Mouse (Mus musculus) lung, embryonic 16.5 days (tissue): ENCODE data around the gene Gsk3b. TPM values are rescaled to one million over a fixed set of nuclear protein-coding genes. Genes with fewer than 3 reads are reported as not detected.

ENCODE experiments used
- ATAC-seq: fragments of 200-750 bp; cut with Nextera tagmentation; 2 replicates; pipeline ENCODE4 v1.8.0; 2017; ENCODE audit warnings: low read depth, mild to moderate bottlenecking, moderate library complexity
- H3K27ac ChIP-seq: fragments of 300-500 bp; sonication (generic); 2 replicates; pipeline ENCODE4 v1.5.1; 2014; ENCODE audit warnings: mild to moderate bottlenecking, control low read depth, low read length
- H3K27me3 ChIP-seq: fragments of 300-500 bp; sonication (generic); 2 replicates; pipeline ENCODE4 v1.6.1; 2014; ENCODE audit warnings: low read depth, low read length, mixed read lengths; ENCODE audit not compliant: control insufficient read depth, insufficient read depth
- H3K36me3 ChIP-seq: fragments of 300-500 bp; sonication (generic); 2 replicates; pipeline ENCODE4 v1.6.1; 2014; ENCODE audit warnings: low read length; ENCODE audit not compliant: control insufficient read depth, insufficient read depth
- H3K4me1 ChIP-seq: fragments of 300-500 bp; sonication (generic); replicated peaks from 2 replicates; pipeline ENCODE4 v1.6.1; 2014; ENCODE audit warnings: low read length, mixed read lengths; ENCODE audit not compliant: control insufficient read depth, insufficient read depth
- H3K4me2 ChIP-seq: fragments of 300-500 bp; sonication (generic); 2 replicates; pipeline ENCODE4 v1.6.1; 2014; ENCODE audit warnings: low read depth, low read length, control low read depth
- H3K4me3 ChIP-seq: fragments of 300-500 bp; sonication (generic); 2 replicates; pipeline ENCODE4 v1.5.1; 2014; ENCODE audit warnings: mild to moderate bottlenecking, low read length, control low read depth
- H3K9ac ChIP-seq: fragments of 300-500 bp; sonication (generic); 2 replicates; pipeline ENCODE4 v1.6.1; 2014; ENCODE audit warnings: low read length, control low read depth
- H3K9me3 ChIP-seq: fragments of 300-500 bp; sonication (generic); 2 replicates; pipeline ENCODE4 v1.6.1; 2016; ENCODE audit warnings: low read length; ENCODE audit not compliant: control insufficient read depth
- WGBS: fragments of 180-500 bp; shearing (Covaris S2); extraction: QIAGEN DNeasy Blood & Tissue Kit; methylation state at CpG from one replicate; pipeline ENCODE4 v1.1.7; 2014; 5-methylcytosine and 5-hydroxymethylcytosine counted together
- polyA plus RNA-seq: library from polyadenylated mRNA; unstranded; fragments of >200 nt; fragmentation: Nextera tagmentation; extraction: Ambion mirVana; gene quantifications from 2 replicates; pipeline ENCODE4 v1.2.1, GENCODE M21; 2015

The Gsk3b gene
- polyA plus RNA-seq, 1 experiment from 2014 or later = 47.3 TPM

DNA sequence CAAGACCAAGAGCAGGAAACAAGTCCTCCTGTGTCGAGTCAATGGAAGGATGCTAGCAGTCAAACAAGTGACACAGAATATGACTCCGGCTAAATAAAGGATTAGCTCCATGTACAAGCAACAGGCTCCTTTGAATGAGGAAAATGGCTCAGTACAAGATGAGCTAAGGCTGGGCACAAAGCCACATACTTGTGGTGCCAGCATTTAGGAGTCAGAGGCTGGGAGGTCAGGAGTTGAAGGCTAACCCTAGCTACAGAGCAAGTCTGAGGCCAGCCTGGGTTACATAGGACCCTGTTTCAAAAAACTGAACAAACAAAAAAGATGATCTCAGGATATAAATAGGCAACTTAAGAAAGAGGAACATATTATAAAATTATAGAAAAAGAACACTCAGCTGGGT lies 201.3 kb downstream of the Gsk3b start:
- Histone ChIP-seq H3K4me3 (no peak overlapping the region), H3K9ac (no peak overlapping the region), H3K4me2 (no peak overlapping the region), H3K9me3 (no peaks in the 10 kb centered on the region), H3K27ac (no peak overlapping the region), H3K36me3 (no peaks in the 10 kb centered on the region), H3K4me1 (peaks cover under 1% of the 10 kb centered on the region; the same call in 1 of the 2 replicates), H3K27me3 (no peaks in the 10 kb centered on the region)
- 53% methylated on average over 2 of the region's 2 CpGs for WGBS
- no peak for ATAC-seq

DNA sequence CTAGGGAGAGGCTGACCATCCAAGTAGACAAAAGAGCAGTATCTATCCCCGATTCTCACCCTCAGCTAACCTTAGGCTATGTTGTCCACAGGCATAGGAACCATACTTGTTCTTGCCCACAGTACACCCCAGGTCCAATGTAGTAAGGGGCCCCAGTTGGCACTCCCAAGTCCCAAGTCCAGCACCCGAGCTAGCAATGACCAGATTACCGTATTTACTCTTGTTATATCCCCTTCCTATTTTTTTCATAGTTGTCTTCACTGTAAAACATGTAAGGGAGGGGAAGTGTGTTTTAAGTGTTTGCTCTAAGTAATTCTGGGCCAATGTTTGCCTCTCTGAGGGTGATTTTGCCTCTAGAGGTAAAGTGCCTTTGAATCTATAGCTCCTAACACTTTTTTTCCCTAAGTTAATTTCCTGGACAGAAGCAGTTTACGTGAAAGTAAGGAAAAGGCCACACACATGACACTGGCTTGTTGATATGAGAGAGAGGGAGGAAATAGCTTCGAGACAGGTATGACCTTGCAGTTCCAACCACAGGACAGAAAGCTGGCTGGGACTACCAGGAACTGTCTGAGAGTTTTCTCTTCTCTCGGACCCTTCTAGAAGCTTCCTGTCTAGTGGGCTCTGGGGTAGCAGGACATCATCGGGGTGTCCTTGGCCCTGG lies 206.0 kb downstream of the Gsk3b start, which contains the start of gene Nr1i2:
Nr1i2 (minus strand) TSS at position 140 of the 664 bp plus-strand sequence.
- no peak within 1 kb of the TSS for H3K27ac ChIP-seq
- WGBS = 42% methylated on average over 7 of the region's 7 CpGs
- no peak within 1 kb of the TSS for H3K9ac ChIP-seq
- peak within 1 kb of the TSS; percentile 14 for H3K4me2 ChIP-seq
- ATAC-seq = no peak
- no peak within 1 kb of the TSS for H3K4me3 ChIP-seq
- no peaks in the 10 kb centered on the region for H3K36me3 ChIP-seq
- H3K27me3 ChIP-seq = no peaks in the 10 kb centered on the region
- H3K9me3 ChIP-seq = no peaks in the 10 kb centered on the region
- H3K4me1 ChIP-seq = peaks cover 7% of the 10 kb centered on the region; the same call in 1 of the 2 replicates

DNA sequence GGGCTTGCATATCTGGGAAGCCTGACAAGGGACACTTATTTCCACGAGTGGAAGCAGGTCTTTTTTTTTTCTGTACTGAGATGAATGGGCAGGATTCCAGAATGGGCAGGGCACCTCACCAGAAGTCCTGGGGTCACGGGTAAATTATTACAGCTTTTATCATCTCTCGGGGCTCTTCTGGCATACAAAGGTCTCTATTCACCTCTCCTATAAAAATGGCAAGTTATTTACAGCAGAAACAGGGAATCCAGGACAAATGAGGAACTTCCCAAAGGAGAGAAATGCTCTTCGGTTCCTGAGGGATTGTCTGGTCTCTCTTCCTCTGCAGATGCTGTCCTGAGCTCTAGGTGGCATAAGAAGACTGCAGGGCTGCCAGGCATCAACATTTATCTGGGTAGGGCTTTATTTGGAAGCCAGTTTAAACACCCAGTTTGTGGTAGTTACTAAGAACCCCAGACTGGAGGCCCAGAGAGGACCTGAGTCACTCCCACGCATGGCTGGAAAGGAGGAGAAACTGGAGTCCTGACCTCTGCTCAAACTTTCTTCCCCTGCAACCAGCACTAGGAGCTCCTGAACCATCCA lies 206.6 kb downstream of the Gsk3b start:
- H3K9me3 ChIP-seq = no peaks in the 10 kb centered on the region
- H3K9ac ChIP-seq = no peak overlapping the region
- 22% methylated on average over 5 of the region's 5 CpGs for WGBS
- no peak overlapping the region for H3K4me3 ChIP-seq
- peak overlapping the region; percentile 14 for H3K4me2 ChIP-seq
- ATAC-seq = no peak
- no peak overlapping the region for H3K27ac ChIP-seq
- no peaks in the 10 kb centered on the region for H3K36me3 ChIP-seq
- peaks cover 7% of the 10 kb centered on the region; the same call in 1 of the 2 replicates for H3K4me1 ChIP-seq
- H3K27me3 ChIP-seq = no peaks in the 10 kb centered on the region

Other genes with a start within 250 kb of the Gsk3b start
- gene Gm36028, start 227.9 kb upstream of the Gsk3b start, polyA plus RNA-seq = 0.43 and 0.73 TPM in 2 replicates
- 51.1 and 56.8 TPM in 2 replicates for gene Lrrc58, start 220.6 kb upstream of the Gsk3b start, polyA plus RNA-seq
- gene Gpr156, start 172.5 kb upstream of the Gsk3b start, polyA plus RNA-seq = 0.33 and 0.63 TPM in 2 replicates
- gene Nr1i2, start 205.8 kb downstream of the Gsk3b start, polyA plus RNA-seq = 0.19 TPM in 1 of 2 replicates, not detected in the other